In genomic region chr7:25326233-25326632, GRCm38 (mm10) we compare ENCODE assay signal across 41 mouse cellular contexts. TPM values are rescaled to one million over a fixed set of nuclear protein-coding genes. Genes with fewer than 3 reads are reported as not detected.
DNase-seq lines count a peak whose midpoint lies in the region; ATAC-seq and TF ChIP-seq lines count a peak whose summit lies in the region.
"Had no signal": no experiment of that assay in that cellular context is flagged by ENCODE, and none has a peak within 500 bp of the region (broad histone marks: within the 10 kb centered on the region; RNA-seq: fewer than 3 reads in every experiment).

No protein-coding gene starts in this region.

- H3K36me3 ChIP-seq in hindbrain, embryonic 10.5 days, result peaks cover 53% of the 10 kb centered on the region
- H3K36me3 ChIP-seq in hindbrain, embryonic 12.5 days, result peaks cover 37% of the 10 kb centered on the region
- H3K36me3 ChIP-seq in intestine, embryonic 15.5 days, result peaks cover 5% of the 10 kb centered on the region; the same call in 1 of the 2 replicates
- H3K36me3 ChIP-seq: liver, embryonic 15.5 days had no signal

- H3K4me3 ChIP-seq in gastrocnemius, adult 2 months, result peak overlapping the region; percentile 53
- no peak overlapping the region for H3K4me3 ChIP-seq in hindbrain, embryonic 10.5 days
- no peak overlapping the region for H3K4me3 ChIP-seq in hindbrain, embryonic 12.5 days
- H3K4me3 ChIP-seq in intestine, embryonic 15.5 days (replicated peaks), result no peak overlapping the region
- H3K4me3 ChIP-seq: embryonic facial prominence, embryonic 13.5 days; forebrain, embryonic 10.5 days; forebrain, embryonic 15.5 days; hindbrain, embryonic 13.5 days; liver, embryonic 15.5 days; lung, embryonic 15.5 days; midbrain, embryonic 10.5 days; midbrain, embryonic 15.5 days; neural tube, embryonic 15.5 days had no signal

- H3K4me2 ChIP-seq in hindbrain, embryonic 12.5 days (replicated peaks), result no peak overlapping the region
- H3K4me2 ChIP-seq in intestine, embryonic 15.5 days (replicated peaks), result no peak overlapping the region
- H3K4me2 ChIP-seq: embryonic facial prominence, embryonic 13.5 days; forebrain, embryonic 15.5 days; heart, embryonic 11.5 days; hindbrain, embryonic 13.5 days; liver, embryonic 15.5 days; lung, embryonic 15.5 days; midbrain, embryonic 15.5 days; neural tube, embryonic 15.5 days had no signal

- peak overlapping the region; percentile 63 for H3K27ac ChIP-seq in gastrocnemius, adult 2 months
- H3K27ac ChIP-seq in hindbrain, embryonic 10.5 days, result peak overlapping the region; percentile 29; the same call in 1 of the 2 replicates
- no peak overlapping the region for H3K27ac ChIP-seq in hindbrain, embryonic 12.5 days
- no peak overlapping the region for H3K27ac ChIP-seq in intestine, embryonic 15.5 days
- H3K27ac ChIP-seq: embryonic facial prominence, embryonic 13.5 days; forebrain, embryonic 10.5 days; forebrain, embryonic 15.5 days; hindbrain, embryonic 13.5 days; kidney, postnatal 0 days; liver, embryonic 15.5 days; lung, embryonic 15.5 days; midbrain, embryonic 10.5 days; midbrain, embryonic 15.5 days; neural tube, embryonic 15.5 days had no signal

- H3K9me3 ChIP-seq in hindbrain, embryonic 10.5 days, result no peaks in the 10 kb centered on the region
- H3K9me3 ChIP-seq in hindbrain, embryonic 12.5 days (replicated peaks), result no peaks in the 10 kb centered on the region
- no peaks in the 10 kb centered on the region for H3K9me3 ChIP-seq in intestine, embryonic 15.5 days
- H3K9me3 ChIP-seq: embryonic facial prominence, embryonic 13.5 days; forebrain, embryonic 15.5 days; hindbrain, embryonic 13.5 days; liver, embryonic 15.5 days; lung, embryonic 15.5 days; midbrain, embryonic 10.5 days; midbrain, embryonic 15.5 days; neural tube, embryonic 15.5 days had no signal

- WGBS in hindbrain, embryonic 10.5 days, result 90% methylated on average over 8 of the region's 8 CpGs
- 83% methylated on average over 8 of the region's 8 CpGs for WGBS in hindbrain, embryonic 12.5 days
- WGBS in intestine, embryonic 15.5 days, result 83% methylated on average over 8 of the region's 8 CpGs

- H3K4me1 ChIP-seq in hindbrain, embryonic 10.5 days (replicated peaks), result peaks cover 13% of the 10 kb centered on the region
- H3K4me1 ChIP-seq in hindbrain, embryonic 12.5 days, result peaks cover 11% of the 10 kb centered on the region
- H3K4me1 ChIP-seq in intestine, embryonic 15.5 days (replicated peaks), result peaks cover 6% of the 10 kb centered on the region; the same call in 1 of the 2 replicates

- H3K27me3 ChIP-seq in hindbrain, embryonic 10.5 days (ENCODE audit: insufficient read depth, poor library complexity, severe bottlenecking), result no peaks in the 10 kb centered on the region
- no peaks in the 10 kb centered on the region for H3K27me3 ChIP-seq in hindbrain, embryonic 12.5 days
- no peaks in the 10 kb centered on the region for H3K27me3 ChIP-seq in intestine, embryonic 15.5 days (replicated peaks)
- H3K27me3 ChIP-seq: embryonic facial prominence, embryonic 13.5 days; forebrain, embryonic 15.5 days; hindbrain, embryonic 13.5 days; liver, embryonic 15.5 days; lung, embryonic 15.5 days; midbrain, embryonic 15.5 days; neural tube, embryonic 15.5 days had no signal

- no peak for ATAC-seq in hindbrain, embryonic 12.5 days (ENCODE audit: low FRiP score)
- ATAC-seq in intestine, embryonic 15.5 days, result no peak
- ATAC-seq: activated CD4-positive, CD25-positive, alpha-beta regulatory T cell, adult 4 months; forebrain, embryonic 15.5 days; midbrain, embryonic 15.5 days had no signal

- no peak for TF ChIP-seq CTCF in gastrocnemius, adult 2 months (IDR thresholded peaks at IDR 0.05)

- DNase-seq in gastrocnemius, adult 2 months, result no peak
- no peak for DNase-seq in gastrocnemius, adult 8-10 months (ENCODE audit: low spot score in 2 of 2)
- no peak for DNase-seq in hindbrain, embryonic 10.5 days (ENCODE audit: low spot score)
- peak; percentile 11 for DNase-seq in lung, postnatal 14 days
- no peak for DNase-seq in lung, postnatal 10 days
- DNase-seq in left cerebral cortex, adult 9 months (ENCODE audit: low spot score in 2 of 2), result no peak
- DNase-seq: adrenal gland, postnatal 10 days; B cell, adult 2 months; cerebellum, adult 18-20 months; cerebellum, postnatal 10 days; heart, postnatal 14 days; kidney, adult 8-10 months; layer of hippocampus, postnatal 36 days; retina, postnatal 1 day; right cerebral cortex, postnatal 14 days; thymus, postnatal 14 days had no signal

- no peak overlapping the region for H3K9ac ChIP-seq in hindbrain, embryonic 12.5 days
- H3K9ac ChIP-seq in intestine, embryonic 15.5 days, result no peak overlapping the region
- H3K9ac ChIP-seq: embryonic facial prominence, embryonic 13.5 days; forebrain, embryonic 15.5 days; hindbrain, embryonic 13.5 days; liver, embryonic 15.5 days; lung, embryonic 15.5 days; midbrain, embryonic 15.5 days; neural tube, embryonic 15.5 days had no signal

- intact Hi-C loops in gastrocnemius, adult 2 months (cut with DNase I), result no loop called here

RNA-seq across cellular contexts. Expression of gene Megf8, which starts 9.3 kb away (rescaled TPM):
- total RNA-seq in gastrocnemius, adult 2 months (2021), result 10 to 100 TPM; 16.9 to 19.6 TPM
- 10 to 100 TPM; 22.6 to 26.8 (median 25.0) TPM for total RNA-seq in gastrocnemius, adult 8-10 months (2022)
- 16.5 and 18.2 TPM in 2 replicates for polyA plus RNA-seq in hindbrain, embryonic 10.5 days (2016; fragmentation: Nextera tagmentation; extraction: Ambion mirVana)
- polyA plus RNA-seq in hindbrain, embryonic 12.5 days (2016; fragmentation: Nextera tagmentation; extraction: Ambion mirVana), result 20.9 and 23.0 TPM in 2 replicates
- 8.1 and 9.2 TPM in 2 replicates for polyA plus RNA-seq in intestine, embryonic 15.5 days (2015; fragmentation: Nextera tagmentation; extraction: Ambion mirVana)

RNA-seq across cellular contexts. Expression of gene Tmem145, which starts 20.3 kb away (rescaled TPM):
- not detected for total RNA-seq in gastrocnemius, adult 2 months (2021)
- not detected for total RNA-seq in gastrocnemius, adult 8-10 months (2022)
- 2.5 and 9.1 TPM in 2 replicates for polyA plus RNA-seq in hindbrain, embryonic 10.5 days (2016; fragmentation: Nextera tagmentation; extraction: Ambion mirVana)
- polyA plus RNA-seq in hindbrain, embryonic 12.5 days (2016; fragmentation: Nextera tagmentation; extraction: Ambion mirVana), result 24.3 and 25.9 TPM in 2 replicates
- polyA plus RNA-seq in intestine, embryonic 15.5 days (2015; fragmentation: Nextera tagmentation; extraction: Ambion mirVana), result 1.2 and 1.3 TPM in 2 replicates
- total RNA-seq: common myeloid progenitor, adult 5-6 weeks; gastrocnemius, adult 18-20 months; heart, postnatal 14 days; liver, adult 2 months; megakaryocyte progenitor cell, adult 5-6 weeks had no signal
- polyA plus RNA-seq: activated CD4-positive, CD25-positive, alpha-beta regulatory T cell, adult 4 months; liver, adult 2 months had no signal

RNA-seq across cellular contexts. Expression of gene Prr19, which starts 25.0 kb away (rescaled TPM):
- not detected for total RNA-seq in gastrocnemius, adult 2 months (2021)
- not detected for total RNA-seq in gastrocnemius, adult 8-10 months (2022)
- polyA plus RNA-seq in hindbrain, embryonic 10.5 days (2016; fragmentation: Nextera tagmentation; extraction: Ambion mirVana), result 1.2 and 2.1 TPM in 2 replicates
- polyA plus RNA-seq in hindbrain, embryonic 12.5 days (2016; fragmentation: Nextera tagmentation; extraction: Ambion mirVana), result 0.87 and 1.1 TPM in 2 replicates
- 0.41 and 0.71 TPM in 2 replicates for polyA plus RNA-seq in intestine, embryonic 15.5 days (2015; fragmentation: Nextera tagmentation; extraction: Ambion mirVana)
- total RNA-seq: adrenal gland, postnatal 10 days; common myeloid progenitor, adult 5-6 weeks; gastrocnemius, adult 18-20 months; gastrocnemius, postnatal 4 days; heart, postnatal 14 days; layer of hippocampus, postnatal 36 days; liver, adult 2 months; megakaryocyte progenitor cell, adult 5-6 weeks had no signal
- polyA plus RNA-seq: activated CD4-positive, CD25-positive, alpha-beta regulatory T cell, adult 4 months; large intestine, adult 2 months; liver, adult 2 months; small intestine, adult 2 months had no signal

RNA-seq across cellular contexts. Expression of gene Pafah1b3, which starts 28.4 kb away (rescaled TPM):
- total RNA-seq in gastrocnemius, adult 2 months (2021), result under 1 TPM; 0.38 to 0.86 TPM
- 1 to 10 TPM in 3 of 4 experiments, under 1 TPM in 1; 0.56 to 1.5 (median 1.1) TPM for total RNA-seq in gastrocnemius, adult 8-10 months (2022)
- 271 and 384 TPM in 2 replicates for polyA plus RNA-seq in hindbrain, embryonic 10.5 days (2016; fragmentation: Nextera tagmentation; extraction: Ambion mirVana)
- 391 and 405 TPM in 2 replicates for polyA plus RNA-seq in hindbrain, embryonic 12.5 days (2016; fragmentation: Nextera tagmentation; extraction: Ambion mirVana)
- 173 TPM in 2 replicates for polyA plus RNA-seq in intestine, embryonic 15.5 days (2015; fragmentation: Nextera tagmentation; extraction: Ambion mirVana)

RNA-seq across cellular contexts. Expression of gene Cnfn, which starts 43.3 kb away (rescaled TPM):
- not detected for total RNA-seq in gastrocnemius, adult 2 months (2021)
- not detected for total RNA-seq in gastrocnemius, adult 8-10 months (2022)
- not detected in 2 replicates for polyA plus RNA-seq in hindbrain, embryonic 10.5 days (2016; fragmentation: Nextera tagmentation; extraction: Ambion mirVana)
- polyA plus RNA-seq in hindbrain, embryonic 12.5 days (2016; fragmentation: Nextera tagmentation; extraction: Ambion mirVana), result not detected in 2 replicates
- 0.47 and 0.63 TPM in 2 replicates for polyA plus RNA-seq in intestine, embryonic 15.5 days (2015; fragmentation: Nextera tagmentation; extraction: Ambion mirVana)
- total RNA-seq: adrenal gland, postnatal 10 days; common myeloid progenitor, adult 5-6 weeks; gastrocnemius, adult 18-20 months; gastrocnemius, postnatal 4 days; heart, postnatal 14 days; layer of hippocampus, postnatal 36 days; left cerebral cortex, postnatal 10 days; liver, adult 2 months; megakaryocyte progenitor cell, adult 5-6 weeks had no signal
- polyA plus RNA-seq: activated CD4-positive, CD25-positive, alpha-beta regulatory T cell, adult 4 months; forebrain, embryonic 10.5 days; forebrain, embryonic 15.5 days; frontal cortex, adult 2 months; heart, embryonic 11.5 days; hindbrain, embryonic 13.5 days; kidney, postnatal 0 days; large intestine, adult 2 months; limb, embryonic 11.5 days; liver, adult 2 months; midbrain, embryonic 10.5 days; midbrain, embryonic 15.5 days; stomach, embryonic 14.5 days had no signal

Comparison
In these comparisons a context has a peak if more than half of its experiments do, and no peak if none do; other contexts are left out.
1. H3K27ac ChIP-seq: peak in gastrocnemius, adult 2 months (single experiment) and hindbrain, embryonic 10.5 days (single experiment); none in hindbrain, embryonic 12.5 days (single experiment) and intestine, embryonic 15.5 days (single experiment).